Mouse (Mus musculus) ovary, postnatal 14 days (tissue): Measurements from ENCODE around the gene Mllt6.

Experiments
- DNase-seq: peaks from one replicate; pipeline ENCODE4 v3.0.0; 2022; ENCODE audit warnings: low spot score

Gene Mllt6

DNA sequence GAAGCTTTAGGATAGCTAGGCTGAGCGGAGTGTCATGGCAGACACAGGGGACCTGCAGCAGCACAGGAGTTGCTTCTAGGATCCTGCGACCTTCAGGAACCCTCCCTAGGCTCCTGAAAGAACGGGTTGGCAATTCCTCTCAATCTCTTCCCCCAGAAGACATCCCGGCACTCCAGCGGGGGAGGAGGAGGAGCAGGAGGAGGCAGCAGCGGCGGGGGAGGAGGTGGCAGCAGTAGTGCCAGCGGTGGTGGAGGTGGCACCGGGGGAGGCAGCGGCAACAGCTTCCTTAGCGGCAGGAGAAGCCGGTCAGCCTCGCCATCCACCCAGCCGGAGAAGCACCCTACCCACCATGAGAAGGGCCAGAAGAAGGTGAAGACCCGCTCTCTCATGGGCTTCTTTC lies 6.1 kb downstream of the Mllt6 start:
- no peak for DNase-seq

DNA sequence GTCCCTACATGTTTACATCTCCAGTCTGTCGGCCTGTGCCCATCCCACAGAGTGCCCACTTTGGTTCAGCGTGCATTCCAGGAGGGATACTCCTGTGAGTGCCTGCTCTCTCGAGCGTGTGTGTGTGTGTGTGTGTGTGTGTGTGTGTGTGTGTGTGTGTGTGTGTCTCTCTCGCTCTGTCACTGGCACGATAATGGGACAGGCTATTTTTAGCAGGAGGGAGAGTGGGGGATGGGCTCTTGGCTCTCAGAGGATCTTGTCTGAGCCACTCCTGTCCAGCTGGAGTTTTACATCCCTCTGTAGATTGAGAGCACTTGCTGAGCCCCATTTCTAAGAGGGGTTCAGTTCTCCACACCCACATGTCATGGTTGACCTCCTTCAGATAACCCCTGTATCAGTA lies 6.6 kb downstream of the Mllt6 start:
- no peak for DNase-seq

DNA sequence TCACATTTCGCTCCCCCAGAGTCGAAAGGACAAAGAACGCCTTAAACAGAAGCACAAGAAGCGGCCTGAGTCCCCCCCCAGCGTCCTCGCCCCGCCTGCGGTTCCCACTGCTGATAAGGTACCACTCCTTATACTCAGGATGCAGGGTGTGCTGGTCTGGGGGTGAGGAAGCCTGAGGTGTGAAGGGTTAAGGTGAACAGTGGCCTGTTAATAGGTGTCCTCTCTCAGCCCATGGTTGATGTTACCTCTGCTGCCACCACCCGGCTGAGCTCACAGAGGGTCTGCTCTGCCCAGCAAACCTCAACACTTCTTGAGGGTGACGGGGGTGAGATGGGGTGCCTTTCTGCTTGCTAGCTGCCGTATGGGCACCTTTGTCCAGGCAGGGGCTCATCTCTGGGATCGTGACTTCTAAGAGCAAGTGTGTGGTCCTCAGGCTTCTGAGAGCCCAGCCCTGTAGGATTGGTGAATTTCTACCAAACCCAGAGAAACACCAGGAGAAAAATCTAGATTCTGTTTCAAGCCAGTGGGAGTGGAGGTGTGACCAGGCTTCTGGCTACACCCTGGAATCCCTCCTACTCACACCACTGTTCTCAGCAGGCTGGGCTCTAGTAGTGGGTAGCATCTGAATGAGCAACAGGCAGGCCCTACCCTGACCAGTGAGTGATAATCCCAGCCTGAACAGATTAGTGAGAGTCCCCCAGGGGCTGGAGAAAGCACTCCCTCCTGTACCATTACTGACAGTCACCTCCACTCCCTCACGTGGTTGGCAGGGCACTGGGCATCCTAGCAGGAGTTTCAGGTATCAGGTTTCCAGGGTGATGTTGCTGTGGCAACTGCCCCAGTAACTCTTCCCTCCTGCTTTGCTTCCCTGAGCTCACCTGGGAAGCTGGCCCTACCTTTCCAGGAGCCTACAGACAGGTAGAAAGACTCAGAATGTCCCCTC lies 7.3 kb downstream of the Mllt6 start:
- no peak for DNase-seq

DNA sequence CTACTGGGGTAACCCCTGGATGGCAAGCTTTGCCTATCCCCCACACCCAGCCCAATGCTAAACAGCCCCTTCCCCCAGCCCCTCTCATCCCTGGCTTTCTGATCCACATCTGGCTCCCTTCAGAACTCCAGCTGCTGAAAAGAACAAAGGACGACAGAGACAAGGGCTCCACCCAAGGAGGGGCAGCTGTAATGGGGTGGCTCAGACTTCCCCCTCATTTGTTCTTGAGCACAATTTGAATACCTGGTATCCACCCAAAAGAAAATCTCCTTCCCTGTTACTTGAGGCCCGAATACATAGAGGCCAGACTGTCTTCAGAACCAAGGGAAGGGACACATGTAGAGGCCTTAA lies 7.9 kb downstream of the Mllt6 start:
- DNase-seq: no peak

DNA sequence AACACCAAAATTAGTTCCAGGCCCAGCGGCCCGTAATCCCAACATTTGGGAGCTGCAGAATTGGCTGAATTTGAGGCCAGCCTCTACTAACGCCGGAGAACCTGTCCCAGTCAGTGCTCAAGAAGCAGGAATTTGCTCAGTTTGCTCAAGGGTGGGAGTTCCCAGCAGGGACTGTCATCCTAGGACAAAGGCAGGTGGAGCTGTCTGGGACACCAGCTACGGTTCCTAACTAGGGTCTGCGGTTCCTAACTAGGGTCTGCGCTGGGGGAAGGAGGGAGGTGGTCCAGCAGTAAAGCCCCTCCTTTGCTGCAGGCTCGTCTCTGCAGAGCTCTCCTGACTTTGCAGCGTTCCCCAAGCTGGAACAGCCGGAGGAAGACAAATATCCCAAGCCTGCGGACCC lies 9.9 kb downstream of the Mllt6 start:
- no peak for DNase-seq

DNA sequence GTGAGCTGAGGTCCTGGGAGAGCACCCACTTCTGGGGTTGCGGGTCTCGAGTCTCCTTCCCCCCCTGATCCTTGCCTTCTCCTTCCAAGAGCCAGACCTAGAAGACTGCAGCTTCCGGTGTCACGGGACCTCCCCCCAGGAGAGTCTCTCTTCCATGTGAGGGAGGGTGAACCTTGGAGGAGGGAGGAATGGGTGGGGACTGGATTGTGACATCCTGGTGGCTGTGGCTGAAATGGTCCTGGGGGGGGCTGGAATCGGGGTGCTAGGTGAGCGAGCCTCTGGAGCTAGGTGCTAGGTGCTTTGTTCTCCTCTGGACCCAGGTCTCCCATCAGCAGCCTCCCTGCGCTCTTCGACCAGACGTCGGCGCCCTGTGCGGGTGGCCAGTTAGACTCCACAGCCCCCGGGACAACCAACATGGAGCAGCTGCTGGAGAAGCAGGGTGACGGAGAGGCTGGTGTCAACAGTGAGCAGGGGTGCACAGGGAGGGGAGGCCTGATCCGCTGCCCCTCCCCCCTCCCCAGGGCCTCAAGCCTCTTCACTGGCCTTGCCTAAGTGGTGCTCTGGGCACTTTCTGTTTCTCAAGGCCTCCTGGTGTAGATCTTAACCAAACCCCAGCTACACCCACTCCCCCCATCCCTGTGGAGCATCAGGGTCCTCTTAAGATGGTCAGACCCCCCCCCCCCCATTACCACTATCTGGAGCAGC lies 13.0 kb downstream of the Mllt6 start:
- DNase-seq: no peak

DNA sequence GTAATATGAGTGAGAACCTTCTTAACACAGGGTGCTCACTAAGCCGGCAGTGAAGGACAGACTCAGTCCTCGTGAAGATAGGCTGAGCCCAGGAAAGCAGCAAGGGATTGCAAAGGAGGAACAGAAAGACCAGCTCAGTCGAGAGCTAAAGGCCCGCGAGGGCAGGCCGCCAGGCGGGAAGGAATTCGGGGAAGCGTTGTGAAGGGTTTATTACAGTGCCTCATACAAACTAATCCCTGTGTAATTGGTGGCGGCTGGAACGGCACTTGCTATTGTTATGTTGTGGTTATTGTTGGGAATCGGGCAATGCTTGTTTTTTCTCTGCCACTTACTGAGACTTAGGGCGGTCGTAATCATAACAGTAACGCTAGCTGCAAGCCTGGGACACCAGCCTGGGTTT lies 14.2 kb downstream of the Mllt6 start:
- no peak for DNase-seq

DNA sequence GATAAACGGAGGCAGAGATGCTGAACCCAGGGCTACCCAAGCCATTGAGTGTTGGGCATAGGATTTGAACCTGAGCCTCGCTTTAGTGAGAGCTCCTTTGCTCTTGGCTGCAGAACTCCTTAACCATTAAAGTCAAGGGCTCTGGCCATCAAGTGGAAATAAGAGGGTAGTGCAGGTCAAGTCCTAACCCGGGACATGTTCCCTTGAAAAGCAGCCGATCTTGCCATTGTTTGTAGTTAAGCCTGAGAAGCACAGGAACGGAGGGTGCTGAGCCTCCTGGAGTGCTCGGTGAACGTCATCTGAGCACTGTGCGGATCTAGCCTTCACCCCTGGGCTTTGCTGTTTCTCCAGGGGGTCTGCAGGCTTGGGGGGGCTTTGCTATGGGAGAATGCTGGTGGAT lies 14.6 kb downstream of the Mllt6 start:
- no peak for DNase-seq

DNA sequence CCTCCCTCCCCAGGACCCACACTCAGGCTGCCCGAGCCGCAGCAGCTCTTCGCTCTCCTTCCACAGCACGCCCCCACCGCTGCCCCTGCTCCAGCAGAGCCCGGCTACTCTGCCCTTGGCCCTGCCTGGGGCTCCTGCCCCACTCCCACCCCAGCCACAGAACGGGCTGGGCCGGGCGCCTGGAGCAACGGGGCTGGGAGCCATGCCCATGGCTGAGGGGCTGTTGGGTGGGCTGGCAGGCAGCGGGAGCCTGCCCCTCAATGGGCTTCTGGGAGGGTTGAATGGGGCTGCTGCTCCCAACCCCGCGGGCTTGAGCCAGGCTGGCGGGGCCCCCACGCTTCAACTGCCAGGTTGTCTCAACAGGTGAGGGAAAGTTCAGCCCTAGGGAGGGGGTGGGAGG lies 15.1 kb downstream of the Mllt6 start:
- no peak for DNase-seq

DNA sequence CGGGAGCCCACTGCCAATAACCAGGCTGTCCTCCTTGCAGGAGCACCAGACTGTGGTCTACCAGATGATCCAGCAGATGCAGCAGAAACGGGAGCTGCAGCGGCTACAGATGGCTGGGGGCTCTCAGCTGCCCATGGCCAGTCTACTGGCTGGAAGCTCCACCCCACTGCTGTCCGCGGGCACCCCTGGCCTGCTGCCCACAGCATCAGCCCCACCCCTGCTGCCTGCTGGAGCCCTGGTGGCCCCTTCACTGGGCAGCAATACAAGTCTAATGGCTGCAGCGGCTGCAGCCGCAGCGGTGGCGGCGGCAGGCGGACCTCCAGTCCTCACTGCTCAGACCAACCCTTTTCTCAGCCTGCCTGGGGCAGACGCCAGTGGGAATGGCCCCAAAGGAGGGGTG lies 17.2 kb downstream of the Mllt6 start:
- no peak for DNase-seq

DNA sequence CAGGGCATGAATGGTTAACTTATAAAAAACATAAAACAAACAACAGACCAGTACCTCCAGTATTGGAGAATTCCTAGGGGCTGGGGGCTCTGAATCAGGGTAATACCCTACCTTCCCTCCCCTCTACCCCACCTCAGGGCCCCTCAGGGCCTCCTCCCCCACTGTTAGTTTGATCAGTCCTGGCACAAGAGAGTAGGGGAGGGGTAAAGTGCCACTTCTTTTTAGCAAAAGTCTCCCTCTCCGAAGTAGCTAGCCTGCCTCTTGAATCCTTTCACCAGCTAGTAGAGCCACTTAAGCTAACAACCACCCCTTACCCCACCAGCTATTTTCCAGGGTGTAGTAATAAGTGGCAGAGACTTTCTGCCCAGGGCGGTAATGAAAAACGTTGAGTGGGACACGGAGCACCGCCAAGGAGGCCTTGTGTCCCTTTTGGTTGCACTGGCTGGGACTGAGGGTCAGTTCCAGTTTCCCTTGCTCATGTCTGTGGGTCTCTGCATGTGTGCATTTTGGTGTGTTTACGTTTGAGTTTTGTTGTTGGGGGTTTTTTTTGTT lies 19.4 kb downstream of the Mllt6 start:
- no peak for DNase-seq

DNA sequence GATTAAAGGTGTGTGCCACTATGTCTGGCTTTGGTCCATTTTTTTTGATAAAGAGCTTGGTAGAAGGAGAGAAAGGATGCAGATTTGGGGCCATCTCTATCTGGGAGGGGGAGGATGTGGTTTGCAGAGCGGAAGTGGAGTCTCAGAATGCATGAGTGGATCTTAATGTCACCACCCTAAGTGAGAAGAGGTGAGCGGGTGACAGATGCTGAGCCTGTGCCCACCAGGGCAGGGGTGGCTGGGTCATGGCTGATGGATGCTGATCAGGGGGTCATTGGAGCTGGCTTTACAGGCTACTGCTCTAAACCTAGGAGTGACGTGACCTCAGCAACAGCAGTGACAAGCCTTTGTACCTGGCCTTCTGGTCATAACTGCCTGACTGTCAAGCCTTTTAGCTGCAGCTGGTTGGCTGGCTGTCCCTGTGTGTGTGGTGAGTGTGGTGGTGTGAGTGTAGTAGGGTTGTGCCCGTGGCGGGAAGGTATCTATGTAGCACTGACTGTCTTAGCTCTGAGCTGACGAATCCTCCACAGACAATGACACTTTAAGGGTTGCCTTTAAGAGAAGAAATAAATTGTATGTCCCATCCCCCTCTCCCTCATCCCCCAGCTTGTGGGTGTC lies 21.0 kb downstream of the Mllt6 start:
- DNase-seq: no peak

DNA sequence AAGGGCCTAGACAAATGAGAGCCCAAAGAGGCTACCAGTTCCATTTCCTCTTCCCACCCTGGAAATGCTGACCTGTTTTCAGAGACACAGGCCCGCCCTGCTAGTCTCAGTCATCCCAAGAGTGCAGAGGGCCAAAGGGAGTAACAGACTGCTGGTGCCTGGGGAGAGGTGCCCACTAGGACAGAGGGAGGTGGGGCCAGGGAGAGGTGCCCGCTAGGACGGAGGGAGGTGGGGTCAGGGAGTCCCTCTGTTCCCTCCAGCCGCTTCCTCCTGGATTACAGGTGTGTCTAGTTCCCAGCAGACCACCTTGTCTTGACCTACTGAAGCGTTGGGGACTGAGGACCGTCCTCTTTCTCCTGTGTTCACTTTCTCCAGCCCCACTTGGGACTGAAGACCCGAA lies 21.6 kb downstream of the Mllt6 start:
- DNase-seq: no peak

DNA sequence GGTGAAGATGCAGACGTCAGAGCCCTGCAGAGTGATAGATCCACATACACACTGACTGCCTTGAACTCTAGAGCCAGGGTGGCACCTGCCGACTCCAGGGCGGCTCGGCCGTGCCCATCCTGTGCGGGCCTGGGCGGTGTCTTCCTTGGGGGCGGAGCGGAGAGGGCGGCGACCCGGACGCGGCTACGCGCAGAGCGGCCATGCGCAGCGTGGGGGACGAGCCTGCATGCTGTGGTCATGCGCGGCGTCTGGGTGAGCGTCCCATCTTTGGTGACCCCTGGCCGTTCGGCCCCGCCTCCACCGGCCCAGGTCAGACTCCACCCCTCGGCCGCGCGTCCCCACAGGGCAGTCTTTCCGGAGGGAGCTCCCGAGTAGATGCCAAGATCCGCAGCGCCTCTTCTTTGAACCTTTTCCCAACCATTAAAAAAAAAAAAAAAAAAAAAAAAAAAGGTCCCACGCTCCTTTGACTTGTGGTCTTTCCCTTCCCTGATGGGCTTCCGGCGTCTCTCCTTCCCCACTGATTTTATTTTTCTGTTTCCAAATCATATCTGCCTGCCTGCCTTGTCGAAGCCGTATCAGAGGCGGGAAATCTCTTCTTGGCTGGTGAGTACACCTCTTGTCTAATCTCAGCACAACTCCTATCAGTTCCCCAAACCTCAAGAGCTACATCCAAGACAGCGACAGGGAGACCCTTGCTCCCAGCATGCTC lies 22.6 kb downstream of the Mllt6 start, which contains the start of gene Cisd3:
Gene Cisd3, plus strand, starts transcription at position 214 of the 709 bp plus-strand sequence.
- peak; percentile 82 for DNase-seq

DNA sequence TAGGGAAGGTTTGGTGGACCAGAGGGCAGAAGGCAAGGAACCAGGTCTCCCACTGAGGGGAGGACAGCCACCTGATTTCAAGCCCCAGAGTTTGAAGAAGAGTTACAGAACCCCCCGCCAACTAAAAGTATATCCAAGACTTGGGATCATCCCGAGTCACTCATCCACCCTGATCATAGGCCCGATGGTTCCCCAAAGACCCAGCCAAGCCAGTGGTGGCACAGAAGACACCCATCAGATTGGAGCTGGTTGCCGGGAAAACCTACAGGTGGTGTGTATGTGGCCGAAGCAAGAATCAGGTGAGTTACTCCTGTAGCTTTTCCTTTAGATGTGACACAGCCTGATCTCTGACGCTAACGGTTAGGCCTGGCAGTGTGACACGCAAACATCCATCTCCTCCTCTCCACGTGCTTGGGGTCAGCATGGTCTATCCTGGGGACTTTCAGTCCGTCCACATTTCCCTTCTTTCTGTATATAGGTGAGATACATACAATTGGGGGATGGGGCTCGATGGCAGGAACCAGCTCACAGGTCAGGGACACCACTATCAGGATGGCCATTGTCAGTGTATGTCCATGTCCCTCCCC lies 23.2 kb downstream of the Mllt6 start:
- no peak for DNase-seq

DNA sequence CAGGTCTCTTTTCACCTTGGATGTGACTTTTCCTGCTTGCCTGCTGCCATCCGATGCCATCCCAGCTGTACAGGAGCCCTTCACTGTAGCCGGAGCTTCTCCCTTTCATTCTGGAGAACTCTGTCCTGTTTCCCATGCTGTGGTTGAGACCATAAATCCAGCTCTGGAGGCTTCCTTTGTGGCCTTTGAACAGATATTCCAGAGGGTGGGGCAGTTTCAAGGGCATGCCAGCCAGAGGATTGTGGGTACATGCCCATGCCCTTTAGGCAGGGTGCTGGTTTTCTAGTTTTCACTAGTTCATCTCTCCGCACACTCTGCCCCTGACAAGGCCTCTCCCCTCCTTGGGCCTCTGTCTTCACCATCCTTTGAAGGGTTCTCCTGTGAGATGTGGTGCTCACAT lies 23.8 kb downstream of the Mllt6 start:
- DNase-seq: no peak

DNA sequence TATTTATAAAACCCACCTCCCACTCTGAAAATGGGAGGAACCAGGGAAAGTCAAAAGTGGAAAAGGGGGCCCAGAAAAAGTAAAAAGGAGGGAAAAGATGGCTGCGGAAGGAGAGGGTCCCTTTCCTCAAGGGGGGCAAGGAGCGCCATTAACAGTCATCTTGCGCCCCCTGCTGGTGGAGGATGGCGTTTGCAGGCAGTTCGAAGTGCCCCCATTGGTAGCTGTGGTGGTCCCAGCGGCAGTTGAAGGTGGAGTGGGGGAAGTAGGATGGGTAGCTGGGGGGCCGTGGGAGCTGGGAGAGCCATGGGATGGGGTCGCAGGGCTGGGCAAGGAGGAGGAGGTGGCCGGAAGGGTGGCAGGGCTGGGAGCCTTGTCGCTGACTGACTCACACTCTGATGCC lies 26.6 kb downstream of the Mllt6 start:
- peak; percentile 65 for DNase-seq

DNA sequence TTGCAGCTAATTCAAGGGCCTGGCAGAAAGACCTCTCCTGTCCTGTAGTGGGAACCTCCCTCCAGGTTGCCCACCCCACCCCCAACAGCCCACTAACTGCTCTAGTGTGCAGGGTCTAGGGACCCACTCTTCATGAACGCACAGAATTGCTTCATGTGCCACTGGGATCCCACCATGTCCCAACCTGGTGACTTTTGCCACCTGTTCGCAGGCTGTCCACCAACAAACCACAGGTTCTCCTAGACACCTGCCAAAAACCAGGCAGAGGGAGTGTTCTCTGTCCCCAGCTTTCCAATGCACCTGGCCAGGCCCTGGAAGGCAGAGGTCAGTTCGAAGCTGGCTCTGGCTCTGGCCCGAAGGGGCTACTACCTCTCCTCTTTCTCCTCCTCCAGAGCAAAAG lies 31.2 kb downstream of the Mllt6 start:
- DNase-seq: no peak

DNA sequence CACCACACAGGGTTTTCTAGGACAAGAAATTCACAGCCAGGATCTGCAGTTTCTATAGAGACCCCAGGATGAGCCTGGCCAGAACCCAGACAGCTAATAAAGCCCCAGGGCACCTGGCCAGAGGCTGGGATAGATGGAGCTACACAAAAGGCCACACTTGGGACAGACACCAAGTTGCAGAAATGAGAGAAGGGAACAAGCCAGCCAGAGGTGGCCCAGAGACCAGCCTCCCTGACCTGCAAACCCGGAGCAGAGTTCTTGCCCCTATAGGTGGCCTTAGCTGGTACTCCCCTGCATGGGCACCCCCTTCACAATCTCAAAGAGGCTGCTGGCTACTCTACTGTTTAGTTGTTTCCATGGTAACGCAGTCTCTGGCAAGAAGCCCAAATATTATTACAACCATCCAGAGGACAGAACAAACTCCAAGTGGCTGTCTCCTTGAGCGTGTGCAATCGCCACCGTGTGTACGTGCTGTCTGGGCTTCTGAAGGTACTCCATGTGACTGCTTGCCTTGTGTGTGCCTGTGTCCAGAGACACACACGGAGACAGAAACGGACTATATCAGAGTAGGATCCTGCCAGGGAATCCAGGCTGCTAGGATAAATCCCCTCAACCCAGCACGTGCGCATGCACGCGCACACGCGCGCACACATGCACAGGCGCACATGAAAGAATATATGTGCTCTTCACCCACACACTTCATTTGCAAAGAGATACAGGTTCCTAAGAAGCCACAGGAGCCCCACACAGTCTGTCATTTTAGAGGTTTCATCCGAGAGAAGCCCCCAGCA lies 31.9 kb downstream of the Mllt6 start:
- DNase-seq: peak; percentile 51

DNA sequence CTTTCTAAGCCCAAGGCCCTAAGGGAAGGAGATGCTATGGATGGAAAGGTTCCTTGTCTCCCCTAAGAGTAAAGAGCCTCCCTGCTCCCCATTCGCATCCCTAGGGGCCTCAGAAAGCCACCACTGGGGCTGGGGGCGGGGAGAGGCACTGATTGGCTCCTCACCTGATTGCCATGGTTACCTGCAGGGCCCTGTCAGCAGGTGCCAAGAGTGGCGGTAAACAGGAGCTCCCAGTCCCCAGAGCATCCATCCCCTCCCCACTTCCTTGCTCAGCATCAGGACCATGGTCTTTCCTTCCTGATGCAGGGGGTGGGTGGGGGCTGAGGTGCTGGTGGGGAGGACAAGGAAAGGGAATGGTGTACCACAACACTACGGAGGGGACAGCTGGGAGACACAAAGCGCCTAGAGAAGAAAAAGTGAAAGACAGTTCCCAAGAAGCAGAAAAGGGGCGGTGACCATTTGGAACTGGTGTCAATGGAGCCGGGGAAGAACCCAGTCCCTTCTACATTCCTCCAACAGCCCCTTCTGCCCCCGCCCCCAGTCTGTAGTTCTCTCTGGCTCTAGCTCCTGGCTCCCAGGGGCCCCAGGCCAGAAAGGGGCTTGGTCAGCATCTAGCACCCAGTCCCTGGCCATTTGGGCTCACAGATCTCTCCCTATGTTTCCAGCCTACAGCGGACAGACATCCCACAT lies 32.6 kb downstream of the Mllt6 start:
- no peak for DNase-seq
